Mouse (Mus musculus) heart, adult 18-20 months (tissue): ENCODE results near the gene Ccr2. TPM values are rescaled to one million over a fixed set of nuclear protein-coding genes. Genes with fewer than 3 reads are reported as not detected.
"Not testable (repeated sequence)": the region's sequence is repeated elsewhere in the genome, so short reads cannot be mapped to it uniquely, and the experiment has no call there.

ENCODE experiments used
- DNase-seq, 2 experiments: peaks; one replicate each; pipeline ENCODE4 v3.0.0; 2021 to 2022; ENCODE audit warnings: mixed read lengths in 1 of 2
- long read RNA-seq, 2 experiments: library from polyadenylated mRNA; stranded (forward); transcript quantifications; one replicate each; pipeline ENCODE4 v2.0.0; 2021
- total RNA-seq, 2 experiments: library from RNA; stranded (reverse); gene quantifications; 2 replicates each; pipeline ENCODE4 v1.2.3; 2021

The Ccr2 gene
- total RNA-seq = under 1 TPM; 0.33 to 0.42 TPM
- long read RNA-seq, experiment 1 = 0 reads
- long read RNA-seq, experiment 2 = 0 reads

DNA sequence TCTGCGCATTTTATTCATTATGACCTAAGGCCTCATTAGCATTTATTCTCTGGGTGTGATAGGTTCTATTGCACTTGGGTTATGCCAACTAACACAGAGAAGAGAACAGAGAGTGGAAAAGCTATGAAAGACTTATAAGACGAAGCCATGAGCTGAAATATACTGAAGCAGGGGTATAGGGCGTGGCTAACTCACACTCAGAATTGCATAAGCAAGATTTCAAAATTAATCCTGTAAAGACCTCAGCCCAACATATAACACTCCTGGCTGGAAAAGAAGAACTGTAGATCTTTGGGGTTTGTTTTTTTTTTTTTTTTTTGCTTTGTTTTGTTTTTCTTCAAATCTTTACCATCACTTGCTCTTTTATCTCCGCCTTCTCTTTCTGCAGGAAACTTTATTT is at the start of gene Ccr2:
TSS of gene Ccr2 (plus strand) at position 228 of the 400 bp plus-strand sequence.
- no peak for DNase-seq

DNA sequence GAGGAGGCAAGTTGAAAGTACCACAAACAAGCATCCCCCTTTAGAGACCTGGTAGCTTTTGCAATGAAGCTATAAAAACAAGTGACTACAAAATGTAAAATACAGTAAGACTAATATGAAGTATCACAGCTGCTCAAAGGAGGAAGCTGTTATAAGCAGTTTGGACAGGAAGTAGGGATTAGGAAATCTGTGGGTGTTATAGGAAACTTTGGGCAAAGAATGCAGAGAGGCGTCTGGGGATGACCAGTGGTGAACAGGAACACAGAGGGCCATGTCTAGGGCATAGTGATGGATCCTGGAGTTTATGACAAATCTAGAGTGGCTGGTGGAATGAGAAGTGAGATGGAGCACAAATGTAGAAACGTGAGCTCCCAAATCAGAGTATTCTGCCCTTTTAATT is 48.2 kb upstream of the Ccr2 start:
- DNase-seq = peak in 1 of 2 experiments; percentile 45

DNA sequence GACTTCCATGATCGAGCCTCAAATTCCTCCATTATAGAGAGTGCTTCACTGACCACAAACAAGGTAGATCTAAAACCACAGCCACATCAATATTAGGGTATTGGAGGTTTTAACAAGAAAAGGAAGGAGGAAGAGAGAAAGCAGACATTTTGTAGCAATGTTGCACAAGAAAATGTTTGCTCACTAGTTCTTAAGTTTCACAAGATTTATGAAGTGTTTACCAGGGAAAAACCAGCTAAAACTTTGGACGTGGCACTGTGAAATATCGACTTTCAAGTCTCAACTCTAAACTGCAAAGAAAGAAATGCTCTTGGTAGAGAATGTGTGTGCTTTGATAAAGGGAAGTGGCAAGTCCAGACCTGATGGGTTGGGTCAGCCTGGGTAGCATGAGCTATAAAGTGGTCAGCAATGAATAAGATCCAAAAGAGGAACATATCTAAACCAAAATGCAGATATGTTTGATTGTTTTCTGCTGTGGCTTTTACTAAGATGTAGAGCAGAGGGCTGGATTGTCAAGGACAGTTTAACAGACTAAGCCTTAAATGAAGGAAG is 45.5 kb upstream of the Ccr2 start:
- DNase-seq = no peak

DNA sequence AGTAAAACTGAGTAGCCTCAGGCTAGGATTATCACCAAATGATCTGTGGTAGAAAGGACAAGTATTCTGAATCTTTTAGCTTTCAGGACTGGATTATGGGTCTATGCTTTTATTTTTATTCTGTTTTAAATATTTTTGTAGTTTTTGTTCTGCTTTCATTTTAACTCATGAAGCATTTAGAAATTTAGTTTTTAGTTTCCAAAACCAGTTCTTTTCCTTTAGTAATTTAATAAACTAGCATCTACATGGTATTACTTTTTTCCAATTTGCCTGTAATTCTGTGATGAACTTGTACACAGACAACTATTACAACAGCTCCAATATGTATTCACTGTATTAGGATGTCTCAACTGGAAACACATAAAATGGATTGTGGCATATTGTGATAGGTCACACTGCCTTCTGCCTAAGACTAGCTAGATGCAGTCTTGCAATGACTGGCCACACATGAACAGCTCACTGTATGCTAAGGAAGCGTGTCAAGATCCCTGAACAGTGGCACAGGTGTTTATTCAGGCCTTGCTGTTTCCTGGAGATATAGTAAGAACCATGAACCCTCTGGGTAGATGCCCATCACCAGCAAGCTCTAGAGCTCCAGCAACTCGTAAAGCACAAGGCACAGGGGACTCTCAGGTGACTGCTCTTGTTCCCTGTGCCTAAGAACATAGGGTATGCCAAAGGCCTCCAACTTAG is 41.9 kb upstream of the Ccr2 start:
- no peak for DNase-seq

DNA sequence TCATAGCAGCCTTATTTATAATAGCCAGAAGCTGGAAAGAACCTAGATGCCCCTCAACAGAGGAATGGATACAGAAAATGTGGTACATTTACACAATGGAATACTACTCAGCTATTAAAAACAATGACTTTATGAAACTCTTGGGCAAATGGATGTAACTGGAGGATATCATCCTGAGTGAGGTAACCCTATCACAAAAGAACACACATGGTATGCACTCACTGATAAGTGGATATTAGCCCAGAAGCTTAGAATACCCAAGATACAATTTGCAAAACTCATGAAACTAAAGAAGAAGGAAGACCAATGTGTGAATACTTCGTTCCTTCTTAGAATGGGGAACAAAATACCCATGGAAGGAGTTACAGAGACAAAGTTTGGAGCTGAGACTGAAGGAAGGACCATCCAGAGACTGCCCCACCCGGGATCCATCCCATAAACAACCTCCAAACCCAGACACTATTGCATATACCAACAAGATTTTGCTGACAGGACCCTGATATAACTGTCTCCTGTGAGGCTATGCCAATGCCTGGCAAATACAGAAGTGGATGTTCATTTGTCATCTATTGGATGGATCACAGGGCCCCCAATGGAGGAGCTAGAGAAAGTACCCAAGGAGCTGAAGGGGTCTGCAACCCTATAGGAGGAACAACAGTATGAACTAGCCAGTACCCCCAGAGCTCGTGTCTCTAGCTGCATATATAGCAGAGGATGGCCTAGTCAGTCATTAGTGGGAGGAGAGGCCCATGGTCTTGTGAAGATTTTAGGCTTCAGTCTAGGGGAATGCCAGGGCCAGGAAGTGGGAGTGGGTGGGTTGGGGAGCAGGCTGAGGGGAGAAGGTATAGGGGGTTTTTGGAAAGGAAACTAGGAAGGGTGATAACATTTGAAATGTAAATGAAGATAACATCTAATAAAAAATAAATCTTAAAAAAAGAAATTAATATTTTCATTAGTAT is 40.0 kb upstream of the Ccr2 start:
- not testable (repeated sequence) for DNase-seq

DNA sequence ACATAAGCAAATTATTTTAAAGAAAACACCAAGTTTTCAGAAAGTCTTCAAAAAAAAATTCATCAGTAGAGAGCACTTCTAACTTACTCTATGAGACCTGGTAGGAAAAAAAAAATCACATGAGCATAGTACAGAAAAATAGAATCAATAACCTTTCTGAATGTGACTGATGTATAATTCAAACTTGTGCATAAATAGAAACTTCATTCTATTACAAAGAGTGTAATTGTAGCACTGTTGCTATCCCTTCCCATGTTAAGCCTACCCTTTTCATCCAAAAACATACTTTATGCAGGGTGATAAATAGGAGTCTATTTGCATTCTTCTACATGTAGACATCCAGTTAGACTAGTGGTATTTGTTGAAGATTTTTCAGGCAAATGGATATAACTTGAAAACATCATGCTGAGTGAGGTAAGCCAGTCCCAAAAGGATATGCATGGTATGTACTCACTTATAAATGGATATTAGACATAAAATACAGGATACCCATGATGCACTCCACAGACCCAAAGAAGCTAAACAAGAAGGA is 35.1 kb upstream of the Ccr2 start:
- DNase-seq = no peak

DNA sequence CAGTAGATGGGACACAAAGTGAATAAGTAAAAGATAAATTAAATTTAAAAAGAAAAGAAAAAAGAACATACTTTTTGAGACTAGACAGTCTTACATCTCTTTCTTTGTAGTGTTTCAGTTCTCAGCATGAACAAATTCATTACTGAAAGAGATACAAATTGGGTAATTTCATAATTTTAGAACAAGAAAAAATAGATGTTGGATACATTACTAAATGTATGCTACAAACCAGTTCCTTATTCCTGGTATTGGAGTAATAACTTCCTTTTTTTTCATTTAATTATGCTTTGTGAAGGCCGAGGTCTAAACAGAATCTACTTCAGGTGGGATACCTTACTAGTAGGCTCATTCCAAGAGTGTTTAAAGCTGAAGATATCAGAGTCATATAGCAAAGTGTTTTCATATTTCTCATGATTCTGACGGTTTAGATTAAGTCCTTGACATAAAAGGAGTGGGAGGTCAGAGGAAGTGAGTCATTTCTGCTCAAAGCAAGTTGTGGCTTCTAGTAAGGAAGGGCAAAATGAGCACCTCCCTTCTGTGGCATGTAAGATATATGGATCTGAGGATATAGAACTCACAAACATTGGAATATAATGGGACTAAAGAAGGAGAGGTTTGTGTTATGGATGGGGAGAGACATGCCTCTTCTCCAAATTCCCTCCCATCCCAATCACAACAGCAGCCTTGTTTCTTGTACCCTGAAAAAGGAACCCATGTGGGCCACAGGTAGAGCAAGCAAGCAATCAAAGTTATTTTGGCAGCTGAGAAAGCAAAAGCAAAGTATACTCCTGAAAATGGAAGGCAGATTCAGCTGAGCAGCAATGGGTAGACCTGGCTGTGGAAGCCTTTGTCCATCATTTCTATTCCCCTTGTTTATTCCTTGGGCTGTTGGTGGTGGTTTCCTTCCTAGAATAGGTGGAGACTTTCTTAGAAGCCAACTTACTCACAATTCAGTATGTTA is 33.4 kb upstream of the Ccr2 start:
- peak in 1 of 2 experiments; percentile 23 for DNase-seq

DNA sequence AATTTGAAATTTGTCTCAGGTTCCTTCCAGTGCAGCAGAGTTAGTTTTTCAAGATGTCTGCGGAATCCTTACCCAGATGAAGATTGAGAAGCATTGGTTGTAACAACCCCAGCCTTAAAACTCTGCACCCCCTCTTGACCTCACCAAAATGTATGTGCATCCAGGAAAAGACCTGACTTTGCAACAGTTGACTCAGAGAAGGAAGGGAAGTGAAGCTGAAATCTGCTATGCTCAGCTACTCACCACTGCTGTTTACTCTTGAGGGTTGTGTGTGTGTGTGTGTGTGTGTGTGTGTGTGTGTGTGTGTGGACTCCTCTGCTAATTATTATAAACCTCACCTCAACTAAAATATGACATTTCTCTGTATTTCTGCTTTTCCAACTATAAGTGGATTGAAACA is 30.2 kb upstream of the Ccr2 start:
- peak in 1 of 2 experiments; percentile 39 for DNase-seq

DNA sequence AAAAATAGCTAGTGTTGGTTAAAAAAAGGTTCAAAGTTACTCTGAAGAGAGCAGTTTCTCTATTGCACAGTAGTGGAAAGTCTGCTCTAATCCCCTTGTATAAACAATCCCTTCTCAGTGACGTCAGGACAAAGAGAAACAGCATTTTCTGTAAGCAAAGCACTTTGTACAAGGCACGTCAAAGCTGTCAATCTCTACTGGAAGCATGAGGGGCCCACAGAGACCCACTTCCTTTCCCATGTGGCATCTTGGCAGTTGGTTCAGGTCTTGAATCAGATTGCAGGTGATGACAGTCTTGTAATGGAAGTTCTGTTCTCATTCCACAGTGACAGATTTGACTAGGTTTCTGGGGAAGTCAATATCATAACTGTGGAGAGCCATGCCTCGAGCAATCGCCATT is 21.9 kb upstream of the Ccr2 start:
- DNase-seq = no peak

DNA sequence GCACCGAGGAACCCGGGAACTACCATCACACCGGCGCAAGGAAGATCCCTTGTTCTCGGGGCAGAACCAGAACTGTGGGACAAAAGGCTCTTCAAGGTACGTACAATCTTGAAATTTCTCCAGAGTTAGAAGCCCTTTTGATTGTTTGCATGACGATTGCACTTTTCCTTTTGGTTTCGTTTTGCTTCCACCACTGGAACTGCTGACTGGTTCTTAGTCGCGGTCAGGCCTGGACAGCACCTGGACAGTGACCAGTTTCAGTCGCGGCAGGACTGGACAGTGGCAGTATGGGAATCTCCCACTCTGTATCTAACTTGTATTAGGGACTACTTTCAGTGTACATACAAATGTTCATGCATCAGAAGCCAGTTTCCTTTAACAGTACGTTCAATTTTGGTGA is 21.3 kb upstream of the Ccr2 start:
- DNase-seq = not testable (repeated sequence)

DNA sequence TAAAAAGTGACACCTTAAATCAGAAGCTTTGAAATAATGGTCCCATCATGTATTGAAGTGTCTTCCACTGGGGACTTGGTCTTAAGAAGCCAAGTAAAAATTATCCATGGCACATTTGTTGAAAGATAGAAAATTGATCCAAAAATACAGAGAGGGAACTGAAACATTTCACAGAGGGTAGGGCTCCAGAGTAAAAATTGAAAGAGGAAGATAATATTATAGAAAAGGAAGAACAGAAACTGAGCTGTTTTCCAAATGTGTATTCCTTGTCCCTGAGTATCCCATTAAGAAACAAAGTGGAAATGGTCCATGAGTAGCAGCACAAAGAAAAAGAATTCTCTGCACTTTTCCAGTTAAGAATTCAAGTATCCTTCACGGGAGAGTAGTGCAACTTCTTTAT is 11.3 kb upstream of the Ccr2 start:
- DNase-seq = no peak

DNA sequence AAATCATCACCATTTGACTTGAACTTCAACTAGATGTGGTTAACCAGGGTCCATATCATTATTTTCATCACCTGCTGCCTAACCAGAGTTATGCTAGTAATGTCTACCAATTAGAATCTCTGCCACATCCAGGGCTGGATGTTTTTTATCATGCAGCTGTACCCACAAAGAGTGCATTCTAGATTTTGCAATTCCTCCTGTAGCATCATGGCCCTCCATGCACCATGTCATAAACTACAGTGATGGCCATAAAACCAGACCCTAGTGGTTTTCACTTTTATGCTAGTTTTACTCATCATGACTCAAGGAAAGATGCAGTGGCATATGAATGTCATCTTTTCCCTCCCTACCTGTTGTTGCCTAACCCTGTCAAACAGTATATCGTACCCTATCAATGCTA is 2.6 kb upstream of the Ccr2 start:
- no peak for DNase-seq

DNA sequence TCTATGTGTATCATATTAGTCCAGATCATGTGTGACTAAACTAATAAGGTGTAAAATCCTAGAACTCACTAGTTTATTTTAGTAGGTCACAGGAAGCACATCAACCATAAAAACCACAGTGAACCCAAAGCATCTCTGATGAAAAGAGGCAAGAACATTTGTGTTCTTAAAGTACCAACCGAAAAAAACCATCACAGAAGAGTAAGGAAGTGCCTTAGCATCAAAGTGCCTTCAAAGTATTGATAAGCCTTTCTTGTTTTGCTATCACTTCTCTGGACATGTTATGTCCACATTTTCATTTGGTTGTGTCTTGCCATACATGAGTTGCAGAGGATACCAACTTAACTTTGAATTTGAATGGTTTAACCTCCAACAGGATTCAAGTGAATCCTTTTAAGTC is 1.4 kb upstream of the Ccr2 start:
- DNase-seq = no peak

DNA sequence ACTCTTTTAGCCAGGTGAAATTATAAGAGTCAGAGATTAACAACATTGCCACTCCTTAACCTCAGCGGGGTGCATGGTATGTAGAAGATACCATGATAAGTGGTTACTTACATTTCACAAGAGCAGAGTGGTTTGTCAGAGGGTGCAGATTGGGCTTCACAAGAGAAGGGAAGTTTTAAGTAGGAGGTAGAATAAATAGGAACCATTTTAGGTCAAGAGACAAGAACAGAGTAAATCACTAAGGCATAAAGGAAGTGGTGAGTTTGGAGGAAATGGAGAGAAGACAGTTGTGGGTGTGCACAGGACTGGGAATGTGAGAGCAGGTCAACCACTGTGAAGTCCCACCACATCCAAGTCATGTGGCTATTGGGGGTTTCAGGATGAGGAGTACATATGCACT is 1.4 kb downstream of the Ccr2 start:
- DNase-seq = no peak

DNA sequence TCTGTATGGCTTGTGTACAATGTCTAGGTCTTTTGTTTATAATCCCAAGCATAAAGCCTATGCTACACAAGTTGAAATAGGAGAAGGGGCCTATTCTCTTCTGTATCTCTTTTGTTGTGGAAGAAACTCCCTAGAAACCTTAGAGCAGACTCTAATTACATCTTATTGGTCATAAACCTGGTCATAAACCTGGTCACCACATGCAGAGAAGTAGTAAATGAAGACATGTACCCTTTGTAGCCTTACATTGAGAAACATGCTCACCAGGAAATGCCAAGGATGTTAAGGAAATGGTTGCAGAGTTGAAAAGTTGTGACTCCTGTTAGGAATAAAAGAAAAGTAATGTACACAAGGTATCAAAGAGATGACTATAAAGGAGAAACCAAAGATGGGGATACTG is 3.4 kb downstream of the Ccr2 start:
- DNase-seq = no peak

DNA sequence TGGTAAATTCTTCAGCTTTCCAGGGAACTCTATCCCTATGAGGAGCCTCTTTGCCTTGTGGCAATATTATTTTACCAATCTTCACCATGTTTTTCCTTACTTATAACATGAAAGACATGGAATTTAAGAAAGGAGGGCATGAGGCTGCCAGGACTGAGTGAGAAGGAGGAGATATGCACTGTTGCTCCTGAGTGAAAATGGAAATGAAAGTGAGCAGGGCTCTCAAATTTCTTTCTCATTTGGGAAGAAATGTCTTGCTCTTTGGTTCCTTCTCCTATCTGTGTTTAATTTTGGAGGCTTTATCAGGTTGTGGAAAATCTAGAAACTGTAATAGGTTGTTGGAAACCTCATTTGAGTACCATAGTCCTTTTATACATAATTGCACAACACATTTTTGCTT is 5.5 kb downstream of the Ccr2 start:
- no peak for DNase-seq

DNA sequence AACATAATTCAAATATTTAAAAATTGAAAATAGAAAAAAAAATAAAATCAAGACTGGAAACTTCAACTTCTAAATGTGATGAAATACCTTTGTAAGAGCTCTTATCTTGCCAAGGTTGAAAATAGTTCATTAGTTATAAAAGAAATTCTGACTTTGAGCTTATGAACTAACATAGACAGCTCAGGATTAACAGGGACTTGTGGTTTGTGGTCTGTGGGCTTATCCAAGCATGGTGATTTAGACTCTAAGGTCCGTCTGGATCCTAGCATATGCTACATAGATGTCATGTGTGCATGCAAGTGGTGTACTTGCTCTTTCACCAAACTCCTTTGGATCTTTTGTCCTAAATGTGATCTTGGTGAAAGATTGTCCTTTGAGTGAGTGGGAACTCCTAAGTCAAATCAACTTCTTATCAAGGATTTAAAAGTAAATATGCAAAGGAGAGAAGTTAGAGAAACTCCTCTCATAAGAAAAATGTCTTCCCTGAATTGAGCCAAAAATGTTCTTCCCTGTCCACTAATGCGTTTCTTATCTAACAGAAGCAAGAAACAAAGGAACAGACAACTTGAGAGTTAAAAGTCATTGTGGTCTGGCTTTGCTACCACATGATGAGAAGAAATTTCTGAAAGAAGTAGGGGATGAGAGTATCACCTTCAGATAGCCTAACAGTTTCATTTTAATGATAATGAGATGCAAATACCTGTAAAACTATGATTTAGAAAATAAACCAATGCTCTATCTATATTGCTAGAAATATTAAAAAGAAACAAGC is 6.8 kb downstream of the Ccr2 start:
- DNase-seq = no peak

DNA sequence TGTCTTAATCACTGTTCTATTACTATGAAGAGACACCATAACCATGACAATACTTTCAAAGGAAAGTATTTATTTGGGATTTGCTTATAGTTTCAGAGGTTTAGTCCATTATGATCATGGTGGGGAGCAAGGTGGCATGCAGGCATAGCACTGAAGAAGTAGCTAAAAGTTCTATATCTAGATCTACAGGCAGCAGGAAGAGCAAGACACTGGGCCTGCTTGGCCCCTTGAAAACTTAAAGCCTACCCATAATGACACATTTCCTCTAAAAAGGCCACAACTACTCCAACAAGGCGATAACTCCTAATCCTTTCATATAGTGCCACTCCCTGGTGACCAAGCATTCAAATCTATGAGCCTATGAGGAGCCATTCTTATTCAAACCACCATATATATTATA is 10.2 kb downstream of the Ccr2 start:
- no peak for DNase-seq

DNA sequence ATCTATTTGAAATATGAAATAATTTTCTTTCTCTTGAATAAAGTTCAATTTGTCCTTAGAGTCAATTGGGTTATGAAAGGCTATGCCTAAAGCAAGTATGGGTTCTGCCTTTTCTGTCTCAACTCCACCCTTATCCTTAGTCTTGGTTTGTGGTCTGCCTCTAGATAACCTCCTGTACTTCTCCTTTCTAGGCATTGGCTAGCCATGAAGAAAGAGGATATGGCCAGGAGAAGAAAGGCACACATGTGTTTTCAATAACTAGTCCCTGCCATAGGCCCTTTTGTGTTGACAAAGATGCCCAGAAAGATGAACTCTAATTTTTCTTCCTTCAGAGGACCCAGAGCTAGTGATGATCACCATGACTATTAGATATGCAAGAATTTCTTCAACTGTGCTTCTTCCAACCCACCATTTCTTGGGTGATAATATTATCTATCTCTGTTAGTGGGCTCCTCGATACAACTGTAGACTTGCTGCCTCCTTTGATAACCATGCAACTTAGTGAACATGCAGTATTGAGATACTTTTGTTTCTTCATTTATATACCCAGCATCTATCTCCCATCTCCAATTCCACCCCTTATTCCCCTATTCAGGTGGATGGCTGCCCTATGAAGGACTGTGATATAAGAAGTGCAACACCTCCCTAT is 11.0 kb downstream of the Ccr2 start:
- peak in 1 of 2 experiments; percentile 10 for DNase-seq

DNA sequence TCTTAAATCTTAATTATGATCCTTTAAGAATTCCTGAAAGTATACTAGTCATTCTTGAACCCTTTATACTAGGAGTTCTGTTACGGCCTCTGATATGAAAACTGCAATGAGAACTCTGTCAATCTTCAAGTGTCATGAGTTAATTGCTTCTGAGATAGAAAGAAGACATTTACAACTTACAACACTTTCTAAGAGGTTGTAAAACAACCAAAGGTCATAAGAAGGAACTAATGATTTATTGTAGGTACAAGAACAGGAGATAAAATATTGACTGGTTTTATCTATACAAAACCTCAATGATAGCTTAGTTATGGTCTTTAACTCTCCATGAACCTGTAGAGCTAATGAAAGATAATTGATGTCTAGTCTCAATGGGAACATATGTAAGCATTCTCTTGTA is 12.0 kb downstream of the Ccr2 start:
- DNase-seq = no peak
